Mouse (Mus musculus) midbrain, embryonic 16.5 days (tissue): Measurements from ENCODE around the gene Tubgcp5. TPM values are rescaled to one million over a fixed set of nuclear protein-coding genes. Genes with fewer than 3 reads are reported as not detected.

Source experiments
- ATAC-seq: fragments of 200-750 bp; cut with Nextera tagmentation; 2 replicates; pipeline ENCODE4 v1.8.0; 2017; ENCODE audit warnings: moderate TSS enrichment
- H3K27ac ChIP-seq: fragments of 300-500 bp; sonication (generic); 2 replicates; pipeline ENCODE4 v1.5.1; 2014; ENCODE audit warnings: mild to moderate bottlenecking, low read length, mixed read lengths
- H3K27me3 ChIP-seq: fragments of 300-500 bp; sonication (generic); 2 replicates; pipeline ENCODE4 v1.6.1; 2014; ENCODE audit warnings: low read depth, low read length, mixed read lengths; ENCODE audit not compliant: control insufficient read depth, insufficient read depth
- H3K36me3 ChIP-seq: fragments of 300-500 bp; sonication (generic); 2 replicates; pipeline ENCODE4 v1.6.1; 2014; ENCODE audit warnings: mild to moderate bottlenecking, low read length, moderate library complexity, mixed read lengths; ENCODE audit not compliant: control insufficient read depth, insufficient read depth
- H3K4me1 ChIP-seq: fragments of 300-500 bp; sonication (generic); 2 replicates; pipeline ENCODE4 v1.6.1; 2014; ENCODE audit warnings: mild to moderate bottlenecking, low read length, mixed read lengths; ENCODE audit not compliant: control insufficient read depth, insufficient read depth
- H3K4me2 ChIP-seq: fragments of 300-500 bp; sonication (generic); 2 replicates; pipeline ENCODE4 v1.6.1; 2014; ENCODE audit warnings: mild to moderate bottlenecking, low read length, mixed read lengths
- H3K4me3 ChIP-seq: fragments of 300-500 bp; sonication (generic); 2 replicates; pipeline ENCODE4 v1.5.1; 2014; ENCODE audit warnings: low read depth, mild to moderate bottlenecking, low read length, moderate library complexity, mixed read lengths
- H3K9ac ChIP-seq: fragments of 300-500 bp; sonication (generic); 2 replicates; pipeline ENCODE4 v1.6.1; 2014; ENCODE audit warnings: low read depth, low read length, mixed read lengths
- H3K9me3 ChIP-seq: fragments of 300-500 bp; sonication (generic); replicated peaks from 2 replicates; pipeline ENCODE4 v1.6.1; 2014; ENCODE audit warnings: mild to moderate bottlenecking, low read length, mixed read lengths; ENCODE audit not compliant: control insufficient read depth, poor library complexity, severe bottlenecking
- WGBS: fragments of 180-500 bp; shearing (Covaris S2); extraction: QIAGEN DNeasy Blood & Tissue Kit; methylation state at CpG from one replicate; pipeline ENCODE4 v1.1.7; 2014; 5-methylcytosine and 5-hydroxymethylcytosine counted together
- polyA plus RNA-seq: library from polyadenylated mRNA; unstranded; fragments of >200 nt; fragmentation: Nextera tagmentation; extraction: Ambion mirVana; gene quantifications from 2 replicates; pipeline ENCODE4 v1.2.1, GENCODE M21; 2015

Gene Tubgcp5
- polyA plus RNA-seq, 1 experiment from 2014 or later: 42.9 TPM

DNA sequence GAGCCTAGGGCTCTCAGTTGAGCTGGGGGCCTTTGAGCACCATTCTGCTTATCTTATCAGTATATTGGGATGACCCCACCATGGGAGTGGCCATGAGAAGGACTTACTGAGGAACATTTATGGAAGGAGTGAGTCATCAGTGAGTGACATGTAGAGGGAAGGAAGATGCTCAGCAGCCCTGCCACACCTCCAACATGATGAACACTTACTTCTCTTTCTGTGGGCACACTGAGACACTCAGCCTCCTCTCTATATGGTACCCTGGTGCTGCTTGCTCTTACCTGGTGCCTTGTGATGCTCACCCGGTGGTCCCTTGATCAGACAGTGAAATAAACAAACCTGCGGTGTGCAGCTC is 65.5 kb downstream of the Tubgcp5 start:
- H3K9ac ChIP-seq: no peak overlapping the region
- no peak for ATAC-seq

DNA sequence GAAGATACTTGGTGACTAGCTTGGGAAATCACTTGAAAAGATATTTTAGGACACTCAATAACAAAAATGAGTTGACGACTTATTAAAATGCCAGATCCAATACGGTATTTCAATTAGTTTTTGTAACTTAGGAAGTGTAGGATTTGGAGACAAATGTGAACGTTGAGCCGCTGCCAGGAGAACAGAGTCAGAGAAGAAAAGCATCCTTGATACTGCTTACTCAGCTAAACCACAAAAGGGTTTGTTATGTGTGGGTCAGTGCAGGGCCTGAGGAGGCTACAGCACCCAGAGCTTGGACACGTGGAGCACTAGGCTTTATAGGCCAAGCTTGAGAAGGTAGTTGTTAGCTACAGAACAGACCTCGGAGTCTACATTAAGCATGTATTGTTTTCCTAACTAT is 66.0 kb downstream of the Tubgcp5 start:
- 79% methylated on average over 6 of the region's 6 CpGs for WGBS
- Histone ChIP-seq H3K4me2 (no peak overlapping the region), H3K9ac (no peak overlapping the region), H3K27me3 (no peaks in the 10 kb centered on the region), H3K9me3 (no peaks in the 10 kb centered on the region), H3K4me3 (no peak overlapping the region), H3K36me3 (no peaks in the 10 kb centered on the region), H3K27ac (no peak overlapping the region), H3K4me1 (no peaks in the 10 kb centered on the region; the same call in 1 of the 2 replicates)
- no peak for ATAC-seq

More for the DNA sequence above, 65.5 kb downstream of the Tubgcp5 start:
- Histone ChIP-seq H3K9me3 (no peaks in the 10 kb centered on the region), H3K4me2 (no peak overlapping the region), H3K4me1 (no peaks in the 10 kb centered on the region; the same call in 1 of the 2 replicates), H3K36me3 (no peaks in the 10 kb centered on the region), H3K4me3 (no peak overlapping the region), H3K27ac (no peak overlapping the region), H3K27me3 (no peaks in the 10 kb centered on the region)
- 93% methylated on average over 2 of the region's 2 CpGs for WGBS

DNA sequence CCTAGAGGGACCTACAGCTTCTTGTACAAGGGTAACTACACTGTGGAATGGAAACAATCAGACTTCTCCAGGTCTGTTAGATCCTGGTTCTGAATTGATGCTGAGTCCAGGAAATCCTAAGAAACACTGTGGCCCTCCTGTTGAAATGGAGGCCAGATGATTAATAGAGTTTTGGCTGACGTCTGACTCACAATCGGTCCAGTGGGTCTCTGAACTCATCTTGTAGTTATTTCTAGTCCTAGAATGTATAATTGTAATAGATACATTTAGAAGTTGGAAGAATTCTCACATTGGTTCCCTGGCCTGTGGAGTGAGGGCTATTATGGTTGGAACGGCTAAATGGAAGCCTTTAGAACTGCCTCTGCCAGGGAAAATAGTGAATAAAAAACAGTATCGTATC is 67.2 kb downstream of the Tubgcp5 start:
- H3K4me3 ChIP-seq: no peak overlapping the region
- ATAC-seq: no peak

DNA sequence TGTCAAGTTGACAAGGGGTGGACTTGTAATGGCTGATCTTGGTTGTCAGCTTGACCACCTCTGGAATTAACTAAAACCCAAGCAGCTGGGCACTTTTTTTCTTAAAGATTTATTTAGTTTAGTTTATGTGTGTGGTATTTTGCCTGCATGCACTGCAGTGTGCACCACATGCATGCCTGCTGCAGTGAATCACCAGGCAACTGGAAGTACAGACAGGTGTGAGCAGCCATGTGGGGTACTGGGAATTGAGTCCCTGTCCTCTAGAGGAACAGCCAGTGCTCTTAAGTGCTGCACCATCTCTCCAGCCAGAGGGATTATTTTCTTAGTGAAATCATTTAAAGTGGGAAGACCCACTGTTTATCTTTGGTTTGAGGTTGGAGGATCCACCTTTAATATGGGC is 71.1 kb downstream of the Tubgcp5 start:
- H3K27me3 ChIP-seq: no peaks in the 10 kb centered on the region
- no peak overlapping the region for H3K4me2 ChIP-seq
- no peaks in the 10 kb centered on the region for H3K36me3 ChIP-seq
- no peak for ATAC-seq
- no peak overlapping the region for H3K4me3 ChIP-seq
- H3K4me1 ChIP-seq: 0 out of 2 replicates have a peak, but pooled peaks cover 3% of the 10 kb centered on the region
- no peak overlapping the region for H3K9ac ChIP-seq
- no peaks in the 10 kb centered on the region for H3K9me3 ChIP-seq
- H3K27ac ChIP-seq: no peak overlapping the region

More for the DNA sequence above, 67.2 kb downstream of the Tubgcp5 start:
- Histone ChIP-seq H3K27me3 (no peaks in the 10 kb centered on the region), H3K9ac (no peak overlapping the region), H3K4me2 (no peak overlapping the region), H3K4me1 (peaks cover under 1% of the 10 kb centered on the region; the same call in 1 of the 2 replicates), H3K9me3 (no peaks in the 10 kb centered on the region), H3K36me3 (no peaks in the 10 kb centered on the region), H3K27ac (no peak overlapping the region)
- WGBS: 95% methylated on average over 4 of the region's 4 CpGs

GRCm38 (mm10) chr7:55865750-55866416 is 71.9 kb downstream of the Tubgcp5 start:
- Histone ChIP-seq H3K27ac (no peak overlapping the region), H3K4me1 (0 out of 2 replicates have a peak, but pooled peaks cover 3% of the 10 kb centered on the region), H3K9ac (no peak overlapping the region), H3K36me3 (no peaks in the 10 kb centered on the region), H3K27me3 (no peaks in the 10 kb centered on the region), H3K4me3 (no peak overlapping the region), H3K4me2 (no peak overlapping the region), H3K9me3 (no peaks in the 10 kb centered on the region)
- no peak for ATAC-seq
- WGBS: 75% methylated on average over 8 of the region's 8 CpGs

- Histone ChIP-seq H3K9me3 (no peaks in the 10 kb centered on the region), H3K27me3 (no peaks in the 10 kb centered on the region), H3K9ac (no peak overlapping the region), H3K27ac (no peak overlapping the region), H3K4me2 (no peak overlapping the region), H3K36me3 (peaks cover 5% of the 10 kb centered on the region), H3K4me1 (0 out of 2 replicates have a peak, but pooled peaks cover 3% of the 10 kb centered on the region), H3K4me3 (no peak overlapping the region)
- no peak for ATAC-seq
- 77% methylated on average over 7 of the region's 7 CpGs for WGBS
Observed at GRCm38 (mm10) chr7:55868247-55868646, 74.3 kb downstream of the Tubgcp5 start.

DNA sequence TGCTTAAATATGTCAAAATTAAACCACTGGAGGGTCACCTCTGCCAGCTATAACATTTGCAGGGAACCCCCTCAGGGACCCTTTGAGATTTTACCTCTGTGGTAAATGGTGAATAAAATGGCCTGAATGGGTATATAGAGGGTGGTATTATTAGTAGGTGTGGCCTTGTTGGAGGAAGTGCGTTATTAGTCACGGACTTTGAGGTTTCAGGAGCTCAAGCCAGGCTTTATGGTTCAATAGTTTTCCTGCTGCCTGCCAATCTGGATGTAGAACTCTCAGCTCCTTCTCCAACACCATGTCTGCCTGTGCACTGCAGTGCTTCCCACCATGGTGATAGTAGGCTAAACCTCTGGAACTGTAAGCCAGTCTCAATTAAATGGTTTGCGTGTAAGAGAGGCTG is 75.3 kb downstream of the Tubgcp5 start:
- Histone ChIP-seq H3K9me3 (no peaks in the 10 kb centered on the region), H3K4me2 (no peak overlapping the region), H3K36me3 (peaks cover 13% of the 10 kb centered on the region), H3K4me3 (no peak overlapping the region), H3K27me3 (no peaks in the 10 kb centered on the region), H3K27ac (no peak overlapping the region), H3K9ac (no peak overlapping the region), H3K4me1 (0 out of 2 replicates have a peak, but pooled peaks cover 3% of the 10 kb centered on the region)
- no peak for ATAC-seq
- 74% methylated on average over 3 of the region's 3 CpGs for WGBS

- H3K4me2 ChIP-seq: no peak overlapping the region
- no peaks in the 10 kb centered on the region for H3K9me3 ChIP-seq
- H3K27ac ChIP-seq: no peak overlapping the region
- H3K9ac ChIP-seq: no peak overlapping the region
- 0 out of 2 replicates have a peak, but pooled peaks cover 3% of the 10 kb centered on the region for H3K4me1 ChIP-seq
- no peak for ATAC-seq
- H3K36me3 ChIP-seq: peaks cover 20% of the 10 kb centered on the region
- H3K27me3 ChIP-seq: no peaks in the 10 kb centered on the region
- no peak overlapping the region for H3K4me3 ChIP-seq
- 89% methylated on average over 6 of the region's 6 CpGs for WGBS
Observed at GRCm38 (mm10) chr7:55870340-55871020, 76.5 kb downstream of the Tubgcp5 start.

DNA sequence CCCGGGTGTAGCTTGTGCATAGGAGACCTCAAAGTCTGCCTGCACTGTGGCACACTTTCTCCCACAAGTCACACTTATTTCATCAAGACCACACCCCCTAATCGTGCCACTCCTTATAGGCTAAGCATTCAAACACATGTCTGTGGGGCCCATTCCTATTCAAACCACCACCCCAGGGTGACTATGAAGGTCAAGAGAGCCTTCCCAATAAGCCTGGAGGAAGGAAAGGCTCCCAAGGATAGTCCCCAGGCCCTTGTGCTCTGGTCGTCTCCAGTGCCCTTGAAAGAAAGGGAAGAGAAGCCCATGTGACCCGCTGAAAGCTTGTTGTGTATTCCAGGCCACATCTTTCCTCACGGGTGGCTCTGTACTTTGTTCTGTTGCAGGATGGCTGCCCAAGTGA is 77.5 kb downstream of the Tubgcp5 start:
- no peak overlapping the region for H3K9ac ChIP-seq
- H3K4me2 ChIP-seq: no peak overlapping the region
- no peaks in the 10 kb centered on the region for H3K9me3 ChIP-seq
- H3K36me3 ChIP-seq: peaks cover 25% of the 10 kb centered on the region
- no peak overlapping the region for H3K27ac ChIP-seq
- 65% methylated on average over 5 of the region's 5 CpGs for WGBS
- H3K4me3 ChIP-seq: no peak overlapping the region
- H3K4me1 ChIP-seq: no peaks in the 10 kb centered on the region
- no peak for ATAC-seq
- H3K27me3 ChIP-seq: no peaks in the 10 kb centered on the region
